Mouse (Mus musculus): ENCODE data around the gene Slc25a43.

- TF ChIP-seq POLR2A (IDR thresholded peaks at IDR 0.05; ENCODE audit: low read depth, low read length) (no peak), CTCF (IDR thresholded peaks at IDR 0.05; ENCODE audit: borderline replicate concordance, insufficient read depth, low read length) (no peak)
Observed at GRCm38 (mm10) chrX:36816953-36817441, 73.5 kb downstream of the Slc25a43 start.
